Mouse (Mus musculus): Measurements from ENCODE around the gene Usp46.
A peak's percentile ranks its signal among the peaks of the same experiment; 100 is the strongest.
"Not testable (repeated sequence)": the region's sequence is repeated elsewhere in the genome, so short reads cannot be mapped to it uniquely, and the experiment has no call there.

Usp46 gene

DNA sequence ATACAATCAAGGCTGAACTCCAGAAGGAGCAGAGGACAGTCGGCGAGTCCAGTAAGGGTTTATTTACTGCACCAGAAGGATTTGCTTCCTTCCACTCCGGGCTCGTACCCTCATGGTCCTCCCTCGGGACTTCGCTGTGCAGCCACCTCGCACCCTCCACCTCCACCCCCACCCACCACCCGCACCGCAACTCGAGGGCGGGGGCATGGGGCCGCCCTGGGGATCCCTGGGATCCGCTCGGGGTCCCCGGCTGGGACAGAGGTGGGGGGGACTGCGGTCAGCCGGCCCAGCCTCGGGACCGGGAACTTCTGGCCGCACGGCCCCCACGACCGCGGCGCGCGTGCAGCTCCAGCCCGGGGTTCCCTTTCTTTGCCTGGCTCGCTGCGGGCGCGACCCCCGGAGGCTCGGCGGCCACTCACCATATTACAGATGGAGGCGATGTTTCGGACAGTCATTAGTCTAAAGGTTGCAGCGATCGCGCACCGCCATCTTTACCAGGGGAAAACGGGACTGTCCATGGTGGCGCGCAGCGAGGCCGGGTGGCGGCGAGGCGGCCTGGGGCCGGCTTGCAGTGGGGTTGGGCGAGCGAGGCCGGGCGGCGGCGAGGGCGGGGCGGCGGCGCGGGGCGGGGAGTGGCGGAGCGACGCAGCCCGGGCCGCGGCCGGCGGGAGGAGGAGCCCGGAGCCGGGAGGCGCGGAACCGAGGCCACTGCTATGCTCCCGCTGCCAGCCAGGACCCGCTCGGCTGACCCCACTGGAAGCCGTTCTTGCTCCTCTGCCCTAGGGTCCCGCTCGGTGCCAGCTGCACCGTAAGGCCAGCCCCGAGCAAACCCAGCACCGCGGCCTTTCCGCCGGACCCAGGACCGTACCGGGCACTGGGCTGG is at the start of gene Usp46:
Gene Usp46 (minus strand): TSS at position 601 of the 883 bp plus-strand sequence.
- peak; percentile 76 for DNase-seq (ENCODE audit: low spot score)

DNA sequence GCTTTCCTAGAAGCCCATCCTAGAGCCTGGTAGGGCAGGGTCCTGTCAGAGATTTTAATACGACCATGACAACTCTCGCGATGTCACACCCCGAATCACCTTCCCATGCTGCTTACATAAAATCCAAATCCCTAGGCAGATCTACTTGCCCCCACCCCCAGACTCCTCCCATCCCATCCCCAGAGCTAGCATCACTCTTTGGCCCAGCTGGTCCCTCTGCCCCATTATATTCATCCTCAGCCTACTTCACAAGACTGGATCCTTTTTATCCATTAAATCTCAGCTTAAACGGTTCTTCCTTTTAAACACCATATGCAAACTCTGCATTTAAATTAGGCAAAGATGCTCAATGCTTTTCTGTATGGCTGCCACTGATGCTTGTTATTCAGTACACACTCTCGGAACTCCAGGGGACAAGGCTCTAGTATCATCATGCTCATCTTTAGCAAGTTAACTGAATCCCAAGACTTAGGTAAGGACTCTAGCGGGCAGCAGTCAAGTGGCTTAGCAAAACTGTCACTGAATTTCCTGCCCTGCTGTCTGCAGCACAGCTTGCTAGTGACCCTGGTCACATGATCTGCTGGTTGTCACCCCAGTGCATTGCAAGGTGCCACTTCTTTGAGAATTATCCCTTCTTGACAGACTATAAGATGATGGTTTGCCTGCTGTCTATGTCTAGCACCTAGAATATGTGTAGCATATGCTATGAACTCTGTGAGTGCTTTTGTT is 45.9 kb upstream of the Usp46 start:
- DNase-seq (ENCODE audit: low spot score): no peak

DNA sequence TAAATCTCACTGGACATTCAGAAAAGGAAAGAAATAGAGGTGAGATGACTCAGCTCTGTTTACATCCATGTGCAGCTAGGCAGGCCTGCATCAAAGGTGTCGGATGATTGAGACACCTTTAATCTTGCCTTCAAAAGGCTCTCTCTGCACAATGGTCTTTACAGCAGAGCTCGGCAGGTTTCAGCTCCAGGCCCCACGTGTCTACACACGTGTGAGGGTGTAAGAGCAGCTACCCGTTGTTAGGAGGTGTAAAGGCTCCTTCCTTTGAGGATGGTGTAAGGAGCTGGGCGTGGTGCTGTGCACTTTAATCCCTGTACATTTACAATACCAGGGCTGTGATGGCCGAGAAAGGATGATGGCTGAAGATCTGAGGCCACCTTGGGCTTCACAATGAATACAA is 37.2 kb upstream of the Usp46 start:
- no peak for DNase-seq (ENCODE audit: low spot score)

DNA sequence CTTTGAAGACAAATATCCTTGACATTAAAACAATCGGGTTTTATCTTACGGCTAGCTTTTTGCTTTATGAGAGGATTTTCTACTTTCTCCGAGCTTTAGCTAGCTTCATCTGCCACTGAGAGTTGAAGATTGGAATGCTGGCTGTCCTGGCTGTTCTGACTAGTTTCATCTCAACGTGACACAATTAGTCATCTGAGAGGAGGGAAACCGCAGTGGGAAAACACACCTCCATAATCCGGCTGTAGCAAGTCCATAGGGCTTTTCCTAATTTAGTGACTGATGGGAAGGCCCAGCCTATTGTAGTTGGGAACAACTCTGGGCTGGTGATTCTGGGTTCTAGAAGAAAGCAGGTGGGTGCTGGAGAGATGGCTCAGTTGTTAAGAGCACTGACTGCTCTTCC is 33.5 kb upstream of the Usp46 start:
- DNase-seq (ENCODE audit: low spot score): no peak

DNA sequence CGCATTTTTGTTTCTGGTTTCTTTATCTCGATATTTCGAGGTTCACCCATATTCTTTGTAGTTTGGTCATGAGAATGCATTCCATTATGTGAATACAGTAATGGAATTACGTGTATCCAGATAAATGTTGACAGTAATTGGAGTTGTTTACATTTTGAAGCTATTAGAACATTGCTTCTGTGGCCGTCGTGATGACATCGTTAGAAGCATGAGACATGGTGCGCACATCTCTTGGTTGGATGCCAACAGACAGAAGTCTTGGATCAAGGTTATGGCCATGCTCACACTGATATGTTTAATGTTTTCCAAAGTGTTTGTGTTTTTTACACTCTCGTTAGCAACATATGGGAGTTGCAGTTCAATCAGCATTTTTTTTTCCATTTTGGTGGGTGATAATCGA is 30.8 kb upstream of the Usp46 start:
- DNase-seq (ENCODE audit: low spot score): no peak

DNA sequence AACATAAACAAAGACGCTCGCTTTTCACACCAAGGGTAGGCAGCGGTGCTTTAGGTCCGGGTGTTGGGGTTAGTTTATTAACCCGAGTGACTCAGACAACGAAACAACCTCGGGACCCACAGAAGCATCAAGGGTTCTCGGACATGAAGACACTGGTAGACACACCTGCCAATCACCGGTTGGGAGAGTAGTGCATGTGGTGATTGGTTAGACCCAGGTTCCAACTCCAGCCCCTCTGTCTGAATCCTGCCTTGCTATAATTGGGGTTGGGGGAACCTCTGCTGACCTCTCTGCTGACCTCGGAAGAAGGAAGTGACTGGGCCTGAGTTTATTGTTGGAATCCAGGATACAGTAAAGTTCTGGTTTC is 29.6 kb upstream of the Usp46 start:
- no peak for DNase-seq (ENCODE audit: low spot score)

DNA sequence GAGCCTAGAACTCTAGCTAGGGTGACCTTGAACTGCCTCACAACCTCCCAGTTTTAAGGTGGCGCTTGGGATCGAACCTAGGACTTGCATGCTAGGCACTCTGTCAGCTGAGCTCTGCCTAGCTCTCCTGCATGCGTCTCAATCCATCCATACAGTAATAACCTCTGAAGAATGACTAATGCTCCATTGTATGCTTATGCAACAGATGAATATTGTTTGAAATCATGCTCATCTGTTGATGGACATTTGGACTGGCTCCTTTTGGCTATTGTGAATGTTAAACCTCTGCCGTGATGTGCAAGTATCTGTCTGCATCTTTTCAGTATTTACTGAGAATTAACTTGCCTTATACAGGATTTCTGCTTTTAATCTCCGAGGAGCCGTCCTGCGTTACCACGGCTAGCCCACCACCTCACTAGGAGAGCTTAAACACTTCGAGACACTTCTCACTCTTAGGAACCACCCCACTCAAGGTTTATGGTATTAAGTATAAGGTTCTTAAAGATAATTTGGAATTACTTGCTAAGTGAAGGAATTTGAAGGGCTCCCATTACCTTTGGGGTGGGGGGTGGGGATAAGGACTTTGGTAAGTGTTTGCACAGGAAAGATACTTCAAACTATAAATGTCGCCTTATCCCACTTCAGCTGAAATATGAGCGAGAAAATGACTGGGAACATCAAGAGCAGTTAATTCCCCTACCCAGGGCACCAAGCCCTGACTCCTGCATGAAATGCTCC is 29.1 kb upstream of the Usp46 start:
- no peak for DNase-seq (ENCODE audit: low spot score)

DNA sequence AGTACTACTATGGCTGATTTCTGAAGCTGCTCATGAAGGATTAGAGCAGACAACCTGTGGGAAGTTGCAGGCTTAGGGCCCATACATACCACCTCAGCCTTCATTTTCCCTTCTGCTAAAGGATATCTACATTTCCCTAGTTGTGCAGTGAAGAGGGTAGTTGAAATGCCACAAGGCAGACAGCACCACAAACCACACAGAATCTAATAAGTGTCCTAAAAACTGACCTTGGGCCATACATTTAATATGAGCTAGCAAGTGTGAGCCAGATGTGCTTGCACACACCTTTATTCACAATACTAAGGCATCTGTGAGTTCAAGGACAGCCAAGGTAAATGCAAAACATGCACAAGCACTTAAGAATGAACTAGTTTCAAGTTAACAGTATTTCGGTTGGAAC is 27.8 kb upstream of the Usp46 start:
- DNase-seq (ENCODE audit: low spot score): no peak

DNA sequence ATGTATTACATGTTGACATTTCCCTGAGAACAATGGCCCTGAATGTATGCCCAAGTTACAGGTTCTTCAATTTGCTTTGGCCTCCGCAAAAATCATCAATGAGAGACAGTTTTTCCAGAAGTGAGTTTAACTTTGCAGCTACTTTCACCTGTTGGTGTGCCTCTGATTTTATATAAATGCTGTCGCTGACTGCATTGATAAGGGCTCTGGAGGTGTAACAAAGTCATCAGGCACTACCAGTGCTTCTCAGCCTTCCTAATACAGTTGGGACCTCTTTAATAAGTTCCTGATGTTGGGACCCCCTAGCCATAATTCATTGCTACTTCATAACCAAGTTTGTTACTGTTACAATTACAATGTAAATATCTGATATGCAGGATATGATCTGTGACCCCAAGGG is 27.4 kb upstream of the Usp46 start:
- no peak for DNase-seq (ENCODE audit: low spot score)

DNA sequence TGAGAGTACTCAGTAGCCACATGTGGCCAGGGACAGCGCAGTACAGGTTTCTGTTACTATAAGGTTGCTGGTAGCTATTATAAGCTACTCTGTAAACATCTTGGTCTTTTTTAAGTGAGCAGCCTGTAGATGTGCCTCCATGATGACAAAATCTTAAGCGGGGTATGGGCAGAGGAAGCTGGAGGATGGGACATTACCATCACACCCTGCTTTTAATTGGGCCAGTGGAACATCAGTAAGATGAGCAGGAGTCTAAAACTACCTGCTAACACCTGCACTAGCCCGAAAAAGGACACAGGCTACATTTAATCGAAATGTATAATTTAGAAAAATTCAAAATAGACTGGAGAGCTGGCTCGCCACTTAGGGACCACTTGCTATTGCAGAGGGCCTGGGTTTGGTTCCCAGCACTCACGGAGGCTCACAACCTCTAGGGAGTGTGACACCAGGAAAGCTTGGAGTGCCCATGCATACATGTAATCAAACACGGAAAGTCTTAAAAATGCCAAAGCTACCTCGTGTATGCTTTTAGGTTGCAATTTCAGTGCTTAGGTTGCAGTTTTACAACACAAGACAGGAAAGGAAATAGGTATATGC is 26.7 kb upstream of the Usp46 start:
- no peak for DNase-seq (ENCODE audit: low spot score)

DNA sequence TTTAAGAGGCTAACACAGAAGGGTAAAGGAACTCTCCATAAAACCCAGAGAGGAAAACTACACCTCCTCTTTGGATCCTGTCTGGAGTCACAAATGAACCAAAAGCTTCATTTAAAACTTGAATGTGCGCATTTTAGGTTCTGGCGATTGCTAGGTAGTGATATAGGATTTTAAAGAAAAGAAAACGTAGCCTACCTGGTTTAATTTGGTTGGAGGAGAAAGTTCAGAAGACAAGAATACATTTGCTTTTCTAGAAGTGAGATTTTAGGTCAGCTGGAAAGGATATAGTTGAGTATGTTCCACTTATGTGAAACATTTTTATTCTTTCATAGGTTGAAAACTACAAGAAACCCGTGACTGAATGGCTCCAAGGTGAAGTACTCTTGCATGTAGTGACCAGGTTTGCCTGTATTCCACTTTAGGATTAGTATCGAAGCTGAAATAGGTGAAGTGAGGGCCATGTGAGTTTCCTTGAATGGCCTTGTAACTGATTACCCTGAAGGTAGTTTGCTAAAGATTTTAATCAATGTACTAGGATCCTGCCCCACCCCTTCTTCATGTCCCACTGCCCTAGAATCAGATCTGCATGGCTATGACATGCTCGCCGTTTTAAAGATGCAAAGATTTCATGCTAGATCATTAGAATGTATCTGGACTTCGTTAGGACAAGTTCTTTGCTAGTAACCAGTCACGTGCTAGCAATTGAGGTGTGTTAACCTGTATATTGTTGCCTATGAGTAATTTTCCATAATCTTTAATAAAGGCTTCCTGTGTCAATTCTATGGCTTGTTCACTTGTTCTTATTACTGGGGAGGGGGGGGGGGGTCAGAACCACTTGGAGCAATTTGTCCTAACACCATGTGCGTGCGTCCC is 25.6 kb upstream of the Usp46 start:
- no peak for DNase-seq (ENCODE audit: low spot score)

DNA sequence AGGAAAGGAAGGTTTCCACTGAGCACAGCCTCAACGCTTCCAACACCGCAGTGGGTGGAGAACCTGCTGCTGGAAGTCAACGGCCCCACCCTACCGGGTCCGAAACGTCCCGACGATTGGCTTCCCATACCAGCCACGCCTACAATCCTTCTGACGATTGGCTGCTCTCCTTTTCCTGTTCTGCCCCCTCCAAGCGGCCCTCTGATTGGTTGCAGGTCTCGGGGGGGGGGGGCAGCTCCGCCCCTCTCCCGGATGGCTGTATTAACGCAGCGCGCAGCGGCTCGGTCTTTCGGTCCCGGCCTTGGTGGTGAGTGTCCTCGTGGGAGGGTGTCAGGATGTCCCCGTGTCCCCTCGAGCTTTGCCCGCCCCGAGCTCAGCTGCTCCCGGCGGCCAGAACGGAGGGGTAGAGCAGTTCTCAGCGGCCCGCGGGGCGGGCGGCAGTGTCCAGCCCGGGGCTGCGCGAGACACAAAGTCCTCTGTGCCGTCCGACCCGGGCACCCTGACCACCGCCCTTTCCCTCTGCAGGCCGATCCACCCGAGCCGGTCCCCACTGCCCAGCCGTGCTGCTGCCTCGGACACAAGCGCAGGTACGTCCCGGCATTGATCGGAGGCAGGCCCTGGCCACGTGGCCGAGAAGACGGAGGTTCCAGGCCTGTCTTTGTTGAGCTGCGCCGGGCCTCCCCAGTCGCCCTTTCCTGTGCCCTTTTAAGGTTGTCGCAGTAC is 24.8 kb upstream of the Usp46 start:
- DNase-seq (ENCODE audit: low spot score): peak; percentile 84

DNA sequence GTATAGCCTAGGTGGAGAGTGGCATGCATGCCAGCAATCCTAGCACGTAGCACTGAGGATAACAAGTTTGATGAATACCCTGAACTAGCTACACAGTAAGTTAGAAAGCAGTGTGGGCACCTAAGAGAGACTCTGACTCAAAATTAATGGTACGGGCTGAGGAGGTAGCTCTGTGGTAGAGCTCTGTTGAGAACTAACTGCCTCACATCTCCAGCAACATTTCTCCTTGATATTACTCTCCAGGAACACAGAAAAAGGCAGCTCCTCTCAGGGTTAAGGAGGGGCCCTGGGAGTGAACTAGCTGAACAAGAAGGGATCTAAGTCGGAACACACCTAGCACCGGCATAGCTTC is 24.2 kb upstream of the Usp46 start:
- no peak for DNase-seq (ENCODE audit: low spot score)

DNA sequence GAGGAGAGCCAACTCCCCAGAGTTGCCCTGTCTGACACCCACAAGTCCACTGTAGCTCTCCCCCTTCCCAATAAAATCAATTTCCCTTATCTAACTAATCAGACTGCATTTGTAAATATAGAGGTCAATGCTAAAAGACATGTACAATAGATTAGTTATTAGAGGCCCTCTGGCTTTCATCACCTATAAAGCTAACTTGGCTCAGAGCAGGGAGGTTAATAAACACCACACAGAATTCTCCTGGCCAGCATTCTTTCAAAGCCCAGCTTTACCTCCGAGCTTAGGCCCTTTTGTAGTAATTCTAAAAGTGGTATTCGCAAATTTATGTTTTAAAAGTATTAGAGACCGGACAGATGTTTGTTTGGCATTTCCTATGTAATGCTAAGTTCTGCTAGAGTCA is 21.4 kb upstream of the Usp46 start:
- no peak for DNase-seq (ENCODE audit: low spot score)

DNA sequence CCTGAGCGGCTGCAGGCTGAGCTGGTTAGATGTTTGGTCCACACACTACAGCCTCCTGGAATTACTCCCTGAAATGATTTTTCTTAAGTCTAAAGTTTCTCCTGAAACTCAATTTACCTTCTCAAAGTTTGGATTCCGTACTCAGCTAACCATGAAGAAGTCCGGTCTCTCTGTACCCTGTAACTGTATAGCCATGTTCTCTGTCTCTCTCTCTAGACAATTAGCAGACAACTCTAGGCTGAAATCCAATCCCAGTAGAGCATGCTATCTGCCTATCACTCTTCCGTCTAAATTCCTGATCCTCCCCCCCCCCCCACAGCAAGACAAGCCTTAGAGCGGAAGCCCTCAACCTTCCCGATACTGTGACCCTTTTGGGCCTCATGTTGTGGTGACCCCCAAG is 13.5 kb upstream of the Usp46 start:
- no peak for DNase-seq (ENCODE audit: low spot score)

DNA sequence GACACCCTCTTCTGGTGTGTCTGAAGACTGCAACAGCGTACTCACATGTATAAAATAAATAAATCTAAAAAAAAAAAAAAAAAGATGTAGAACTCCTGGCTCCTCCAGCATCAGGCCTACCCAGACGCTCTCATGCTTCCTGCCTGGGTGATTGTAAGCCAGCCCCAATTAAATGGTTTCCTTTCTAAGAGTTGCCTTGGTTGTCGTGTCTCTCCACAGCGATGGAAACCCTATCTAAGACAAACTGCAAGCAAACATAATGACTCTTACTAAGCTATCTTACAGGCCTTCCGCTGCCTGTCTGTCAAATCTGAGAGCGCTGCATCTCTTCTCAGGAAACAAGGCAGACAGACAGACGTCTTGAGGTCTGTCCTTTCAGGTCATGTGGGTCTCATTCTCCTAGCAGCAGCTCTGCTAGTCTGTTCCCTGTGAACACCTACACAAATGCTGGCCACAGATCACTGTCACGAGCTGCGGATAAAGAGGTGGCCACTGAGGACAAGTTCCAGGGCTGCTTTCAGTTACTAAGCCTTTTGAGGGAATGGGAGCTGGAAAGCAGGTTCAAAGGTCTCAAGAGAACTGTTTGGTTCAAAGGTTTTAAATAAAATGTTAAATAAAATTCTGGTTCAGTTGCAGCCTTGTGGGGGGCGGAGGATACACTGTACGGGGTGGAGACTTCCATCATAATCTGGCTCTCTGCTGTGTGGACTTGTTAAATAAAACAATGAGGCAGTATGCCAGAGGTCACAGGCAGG is 10.8 kb upstream of the Usp46 start:
- DNase-seq (ENCODE audit: low spot score): no peak

DNA sequence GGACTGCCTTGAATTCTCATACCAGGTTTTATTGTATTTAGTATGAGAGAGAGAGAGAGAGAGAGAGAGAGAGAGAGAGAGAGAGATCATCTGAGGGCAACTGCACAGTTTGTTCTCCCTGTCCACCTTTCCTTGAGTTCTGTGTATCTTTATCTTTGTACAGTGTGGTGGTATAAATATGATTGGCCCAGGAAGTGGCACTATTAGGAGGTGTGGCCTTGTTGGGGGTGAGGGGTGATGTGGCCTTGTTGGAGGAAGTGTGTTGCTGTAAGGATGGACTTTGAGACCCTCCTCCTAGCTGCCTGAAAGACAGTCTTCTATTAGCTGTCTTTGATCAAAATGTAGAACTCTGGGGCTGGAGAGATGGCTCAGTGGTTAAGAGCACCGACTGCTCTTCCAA is 10.2 kb upstream of the Usp46 start:
- no peak for DNase-seq (ENCODE audit: low spot score)

DNA sequence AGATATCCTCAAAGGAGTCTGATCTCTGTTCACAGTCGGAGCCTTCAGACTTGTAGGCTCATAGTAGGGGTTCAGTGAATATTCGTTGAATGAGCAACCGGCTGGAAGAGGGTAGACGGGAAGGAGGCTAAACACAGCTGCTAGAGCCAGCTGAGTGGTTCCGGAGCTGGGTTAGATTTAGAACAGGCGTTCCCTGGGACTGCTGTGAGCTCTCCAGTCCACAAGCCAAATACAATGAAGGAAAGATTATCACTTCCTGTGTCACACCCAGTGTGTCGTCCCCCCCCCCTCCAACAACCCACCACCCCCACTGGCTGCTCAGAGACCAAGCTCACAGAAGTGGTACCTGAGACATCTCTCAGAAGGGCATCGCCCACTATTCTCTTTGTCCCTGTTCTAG is 9.7 kb upstream of the Usp46 start:
- no peak for DNase-seq (ENCODE audit: low spot score)

DNA sequence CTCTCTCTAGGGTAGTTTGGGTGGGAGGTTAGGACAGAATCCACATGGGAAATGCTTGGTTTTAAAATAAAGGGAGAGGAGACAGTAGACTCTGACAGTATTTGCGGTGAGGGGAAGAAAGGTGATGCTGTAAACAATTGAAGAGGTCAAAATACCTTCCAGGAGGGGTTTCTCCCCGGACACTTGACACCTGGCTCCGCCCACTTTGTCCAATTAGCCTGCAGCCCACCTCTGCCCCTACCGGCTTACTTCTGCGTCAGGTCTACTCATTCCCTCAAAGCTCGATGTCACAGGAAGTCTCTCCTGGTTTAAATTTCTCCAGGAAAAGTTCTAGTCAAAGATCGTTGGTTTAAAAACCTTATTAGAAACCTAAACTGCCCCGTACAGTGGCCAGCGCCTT is 8.5 kb upstream of the Usp46 start:
- no peak for DNase-seq (ENCODE audit: low spot score)

DNA sequence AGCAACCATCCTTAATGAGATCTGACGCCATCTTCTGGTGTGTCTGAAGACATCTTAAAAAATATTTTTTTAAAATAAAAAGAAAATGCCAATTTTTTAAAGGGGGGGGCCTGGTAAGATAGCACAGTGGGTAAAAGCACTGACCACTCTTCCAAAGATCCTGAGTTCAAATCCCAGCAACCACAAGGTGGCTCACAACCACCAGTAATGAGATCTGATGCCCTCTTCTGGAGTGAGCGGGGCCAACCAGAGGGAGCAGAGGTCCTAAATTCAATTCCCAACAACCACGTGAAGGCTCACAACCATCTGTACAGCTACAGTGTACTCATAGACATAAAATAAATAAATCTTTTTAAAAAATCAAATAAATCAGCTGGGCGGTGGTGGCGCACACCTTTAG is 2.3 kb upstream of the Usp46 start:
- not testable (repeated sequence) for DNase-seq (ENCODE audit: low spot score)
